Mouse (Mus musculus): ENCODE measurements around the gene Atf7.

Gene Atf7

GRCm38 (mm10) chr15:102624970-102625686 is at the start of gene Atf7, which contains the start of gene Gm28047:
TSS of gene Atf7 (minus strand) at chr15:102625464.
TSS of gene Gm28047 (minus strand) at chr15:102625067.
- WGBS: under 1% methylated on average over 51 of the region's 51 CpGs

DNA sequence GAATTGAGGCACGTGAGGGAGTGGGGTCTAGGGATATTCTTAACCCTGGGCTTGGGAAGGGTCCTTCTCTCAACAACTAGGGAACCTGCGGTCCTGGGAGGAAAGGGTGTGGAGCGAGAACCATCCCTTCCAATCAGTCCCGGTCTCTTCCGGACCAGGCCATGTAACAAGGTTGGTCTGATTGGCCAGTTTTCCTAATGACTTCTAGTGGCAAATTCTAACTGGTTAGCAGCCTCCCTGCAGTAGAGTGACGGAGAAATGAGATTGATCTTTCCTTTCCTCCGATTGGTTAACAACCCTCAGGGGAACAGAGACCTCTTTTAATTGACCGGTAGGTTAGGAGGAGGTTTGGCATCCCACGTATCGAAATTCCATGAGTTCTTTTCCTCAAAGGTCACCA is 48.3 kb upstream of the Atf7 start:
- 10% methylated on average over 10 of the region's 10 CpGs for WGBS

- 5% methylated on average over 37 of the region's 37 CpGs for WGBS
These were observed 47.2 kb upstream of the Atf7 start, which contains the start of gene Atp5g2 for GRCm38 (mm10) chr15:102672215-102673071. TSS of gene Atp5g2 (minus strand) at chr15:102672352.

DNA sequence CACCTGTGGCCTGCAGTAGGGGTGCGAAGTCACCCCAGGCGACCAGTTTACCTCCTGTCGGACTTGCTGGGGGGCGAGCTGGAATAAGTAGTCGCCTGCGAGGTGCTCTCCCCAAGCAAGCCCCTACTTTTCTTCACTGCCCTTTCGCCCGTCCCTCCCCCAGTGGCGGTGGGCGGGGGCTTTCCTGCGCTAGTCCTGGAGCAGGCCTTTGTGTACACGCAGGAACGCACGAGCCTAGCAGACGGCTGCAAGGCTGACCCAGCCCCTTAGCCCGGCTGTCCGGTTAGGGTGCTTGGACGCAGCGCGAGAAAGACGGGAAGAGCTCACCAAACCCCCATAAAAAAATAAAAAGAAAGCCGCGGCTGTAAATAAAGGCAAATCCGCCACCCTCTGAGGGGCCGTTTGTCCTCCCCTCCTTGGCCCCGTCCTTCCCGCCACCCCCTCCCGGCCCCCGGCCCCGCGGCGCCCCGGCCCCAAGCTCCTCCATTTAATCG is 46.5 kb upstream of the Atf7 start:
- WGBS: under 1% methylated on average over 34 of the region's 34 CpGs

GRCm38 (mm10) chr15:102670767-102671575 is 45.7 kb upstream of the Atf7 start:
- under 1% methylated on average over 53 of the region's 53 CpGs for WGBS

GRCm38 (mm10) chr15:102670281-102670680 is 45.0 kb upstream of the Atf7 start:
- WGBS: 3% methylated on average over 6 of the region's 6 CpGs

DNA sequence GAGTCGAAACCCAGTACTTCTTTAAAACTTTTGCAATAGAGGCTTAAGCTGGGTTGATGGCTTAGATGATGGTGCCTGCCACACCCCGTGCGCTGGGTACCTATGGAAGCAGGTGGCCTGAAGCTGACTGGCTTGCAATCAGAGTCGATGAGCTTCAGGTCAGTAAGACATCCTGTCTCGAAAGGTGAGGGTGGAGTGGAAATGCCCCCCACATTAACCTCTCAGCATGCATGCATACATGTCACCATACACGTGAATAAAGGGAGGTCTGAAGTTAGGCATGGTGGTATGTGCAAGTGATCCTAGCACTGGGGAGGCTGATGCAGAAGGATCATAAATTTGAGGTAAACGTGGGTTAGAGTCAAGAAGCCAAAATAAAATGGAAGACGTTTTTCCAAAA is 44.3 kb upstream of the Atf7 start:
- WGBS: 75% methylated on average over 8 of the region's 8 CpGs

- 44% methylated on average over 4 of the region's 4 CpGs for WGBS
These were observed 40.2 kb upstream of the Atf7 start for GRCm38 (mm10) chr15:102665494-102665893.

GRCm38 (mm10) chr15:102663825-102664224 is 38.6 kb upstream of the Atf7 start:
- 71% methylated on average over 8 of the region's 8 CpGs for WGBS

DNA sequence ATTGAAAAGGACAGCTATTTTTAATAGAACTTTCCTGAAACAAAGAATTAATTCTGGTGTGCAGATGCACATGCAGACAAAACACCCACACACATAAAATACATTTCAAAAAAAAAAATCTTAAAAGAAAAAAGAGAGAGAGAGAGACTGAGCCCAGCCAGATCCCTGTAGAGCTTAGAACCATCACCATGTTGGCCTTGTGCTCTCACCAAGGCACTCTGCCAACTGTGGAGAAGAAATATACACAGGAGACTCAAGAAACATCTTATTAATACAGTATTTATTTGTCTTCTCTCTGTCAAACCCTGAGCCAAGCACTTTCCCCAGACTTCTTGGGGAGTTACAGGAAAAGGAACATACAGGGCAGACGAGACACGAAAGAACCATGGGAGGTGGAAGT is 37.3 kb upstream of the Atf7 start:
- WGBS: 80% methylated on average over 1 of the region's 2 CpGs

- 26% methylated on average over 3 of the region's 3 CpGs for WGBS
These were observed 32.7 kb upstream of the Atf7 start for GRCm38 (mm10) chr15:102657926-102658381.

GRCm38 (mm10) chr15:102656658-102657057 is 31.4 kb upstream of the Atf7 start:
- 11% methylated on average over 4 of the region's 4 CpGs for WGBS

GRCm38 (mm10) chr15:102651928-102652660 is 26.8 kb upstream of the Atf7 start:
- 86% methylated on average over 9 of the region's 9 CpGs for WGBS

GRCm38 (mm10) chr15:102651107-102651506 is 25.8 kb upstream of the Atf7 start:
- WGBS: 67% methylated on average over 3 of the region's 3 CpGs

GRCm38 (mm10) chr15:102635817-102636216 is 10.6 kb upstream of the Atf7 start:
- 29% methylated on average over 3 of the region's 3 CpGs for WGBS

- WGBS: 61% methylated on average over 8 of the region's 8 CpGs
These were observed 9.4 kb upstream of the Atf7 start for GRCm38 (mm10) chr15:102634684-102635083.

GRCm38 (mm10) chr15:102625687-102626055 is 407 bp upstream of the Atf7 start:
- WGBS: under 1% methylated on average over 18 of the region's 18 CpGs

DNA sequence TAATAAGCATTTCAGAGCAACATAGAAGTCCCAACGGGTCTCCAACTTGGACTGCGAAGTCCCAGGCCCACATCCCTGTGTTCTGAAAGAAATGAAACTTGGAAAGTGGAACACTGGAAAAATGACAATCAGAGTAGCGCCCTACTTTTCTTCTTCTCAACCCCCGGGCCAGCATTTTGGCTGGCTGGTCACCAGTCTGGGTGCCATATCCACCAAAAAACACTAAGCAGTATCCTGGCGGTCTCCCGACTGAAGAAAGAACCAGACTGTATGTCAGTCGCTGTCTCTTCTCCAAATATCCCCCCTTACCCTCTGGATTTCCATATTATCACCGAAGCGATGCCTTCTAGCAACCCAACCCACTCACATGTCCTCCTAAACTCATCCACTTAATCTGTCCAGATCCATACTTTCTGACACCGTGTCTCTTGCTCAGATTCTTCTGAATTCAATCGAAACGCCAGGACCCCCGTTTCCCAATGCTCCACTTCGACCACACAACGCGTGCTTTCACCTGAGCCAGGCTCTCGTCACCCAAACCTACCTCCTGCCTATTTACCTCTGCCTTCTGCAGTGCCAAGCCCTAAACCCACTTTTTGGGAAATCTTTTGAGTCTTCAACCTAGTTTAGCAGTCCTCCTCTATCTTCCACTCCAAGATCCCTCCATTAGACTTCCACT is 834 bp downstream of the Atf7 start:
- under 1% methylated on average over 17 of the region's 17 CpGs for WGBS

DNA sequence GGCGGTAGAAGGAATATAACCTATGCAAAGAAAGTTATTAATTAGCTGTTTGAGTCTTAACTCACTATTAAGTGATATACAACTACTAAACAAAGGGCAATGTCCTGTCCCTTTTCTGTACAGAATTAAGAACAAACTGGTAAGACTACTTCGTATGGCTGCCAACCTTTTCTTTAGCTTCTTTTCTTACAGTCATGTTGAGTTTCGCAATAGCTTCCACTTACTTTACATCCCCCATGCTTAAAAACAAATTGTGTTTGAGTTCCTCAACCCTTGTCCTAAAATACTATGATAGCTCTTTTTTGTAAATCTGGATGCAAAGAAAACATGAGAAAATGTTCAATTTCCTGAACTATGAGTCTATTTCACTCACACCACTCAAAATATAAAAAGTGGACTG is 2.1 kb downstream of the Atf7 start:
- WGBS: 63% methylated on average over 3 of the region's 3 CpGs

GRCm38 (mm10) chr15:102620765-102621164 is 4.5 kb downstream of the Atf7 start:
- WGBS: 63% methylated on average over 1 of the region's 1 CpGs
